27 mouse cellular contexts compared by ENCODE assay signal in genomic region chr8:96068306-96068705, GRCm38 (mm10).
"Had no signal": no experiment of that assay in that cellular context is flagged by ENCODE, and none has a peak within 500 bp of the region (broad histone marks: within the 10 kb centered on the region; RNA-seq: fewer than 3 reads in every experiment).

No protein-coding gene starts in this region.

- H3K9ac ChIP-seq: embryonic facial prominence, embryonic 12.5 days; embryonic facial prominence, embryonic 13.5 days; embryonic facial prominence, embryonic 15.5 days; forebrain, embryonic 12.5 days; forebrain, embryonic 13.5 days; forebrain, embryonic 15.5 days; forebrain, postnatal 0 days had no signal

- H3K4me1 ChIP-seq: embryonic facial prominence, embryonic 10.5 days; embryonic facial prominence, embryonic 12.5 days; embryonic facial prominence, embryonic 13.5 days; embryonic facial prominence, embryonic 15.5 days; forebrain, embryonic 10.5 days; forebrain, embryonic 12.5 days; forebrain, embryonic 13.5 days; forebrain, embryonic 15.5 days had no signal

- H3K27me3 ChIP-seq: embryonic facial prominence, embryonic 12.5 days; embryonic facial prominence, embryonic 13.5 days; embryonic facial prominence, embryonic 15.5 days; forebrain, embryonic 12.5 days; forebrain, embryonic 13.5 days; forebrain, embryonic 15.5 days had no signal

- ATAC-seq: forebrain, embryonic 13.5 days; forebrain, embryonic 14.5 days; forebrain, embryonic 15.5 days; forebrain, embryonic 16.5 days; forebrain, postnatal 0 days had no signal

- H3K4me2 ChIP-seq: embryonic facial prominence, embryonic 12.5 days; embryonic facial prominence, embryonic 13.5 days; embryonic facial prominence, embryonic 15.5 days; forebrain, embryonic 12.5 days; forebrain, embryonic 13.5 days; forebrain, embryonic 15.5 days had no signal

- H3K36me3 ChIP-seq: embryonic facial prominence, embryonic 10.5 days; embryonic facial prominence, embryonic 12.5 days; embryonic facial prominence, embryonic 13.5 days; embryonic facial prominence, embryonic 15.5 days; forebrain, embryonic 10.5 days; forebrain, embryonic 12.5 days; forebrain, embryonic 15.5 days had no signal

- H3K4me3 ChIP-seq: embryonic facial prominence, embryonic 10.5 days; embryonic facial prominence, embryonic 12.5 days; embryonic facial prominence, embryonic 13.5 days; embryonic facial prominence, embryonic 15.5 days; erythroblast, embryonic 14.5 days; forebrain, embryonic 10.5 days; forebrain, embryonic 12.5 days; forebrain, embryonic 13.5 days; forebrain, embryonic 15.5 days; gastrocnemius, adult 2 months had no signal

- H3K9me3 ChIP-seq: embryonic facial prominence, embryonic 10.5 days; embryonic facial prominence, embryonic 12.5 days; embryonic facial prominence, embryonic 13.5 days; embryonic facial prominence, embryonic 15.5 days; forebrain, embryonic 10.5 days; forebrain, embryonic 12.5 days; forebrain, embryonic 13.5 days; forebrain, embryonic 15.5 days had no signal

- H3K27ac ChIP-seq: embryonic facial prominence, embryonic 10.5 days; embryonic facial prominence, embryonic 12.5 days; embryonic facial prominence, embryonic 13.5 days; embryonic facial prominence, embryonic 15.5 days; forebrain, embryonic 10.5 days; forebrain, embryonic 12.5 days; forebrain, embryonic 13.5 days; forebrain, embryonic 15.5 days; gastrocnemius, adult 2 months had no signal

- DNase-seq: cerebellum, adult 2 months; cerebellum, adult 8-10 months; cerebellum, adult 9-10 months; cerebellum, adult 9-11 months; cerebellum, postnatal 10 days; cerebellum, postnatal 14 days; cerebellum, postnatal 25 days; cerebellum, postnatal 36 days; embryo, embryonic 11 days; forebrain, postnatal 0 days; gastrocnemius, adult 2 months; gastrocnemius, postnatal 10 days; gastrocnemius, postnatal 14 days; gastrocnemius, postnatal 25 days; gastrocnemius, postnatal 36 days; heart, adult 18-20 months had no signal
